Mouse (Mus musculus) Muller cell, postnatal 12 days (primary cell): Measurements from ENCODE around the gene Dlgap4.

Experiments used
- DNase-seq: peaks from one replicate; pipeline ENCODE4 v3.0.0-alpha.2; 2015; ENCODE audit errors: inconsistent ontology term

Dlgap4 gene

GRCm38 (mm10) chr2:156737976-156738375 is 124.5 kb downstream of the Dlgap4 start:
- DNase-seq, result no peak

- DNase-seq, result no peak
Measured at GRCm38 (mm10) chr2:156741265-156741664, 127.8 kb downstream of the Dlgap4 start.

- DNase-seq, result peak; percentile 52
Measured at GRCm38 (mm10) chr2:156741998-156742397, 128.5 kb downstream of the Dlgap4 start.

GRCm38 (mm10) chr2:156743248-156743647 is 129.7 kb downstream of the Dlgap4 start:
- DNase-seq, result no peak

GRCm38 (mm10) chr2:156744414-156744813 is 130.9 kb downstream of the Dlgap4 start:
- peak; percentile 65 for DNase-seq

GRCm38 (mm10) chr2:156747315-156747714 is 133.8 kb downstream of the Dlgap4 start:
- DNase-seq, result no peak

GRCm38 (mm10) chr2:156749687-156750086 is 136.2 kb downstream of the Dlgap4 start:
- no peak for DNase-seq

- no peak for DNase-seq
Measured at GRCm38 (mm10) chr2:156756937-156757336, 143.4 kb downstream of the Dlgap4 start.

- no peak for DNase-seq
Measured at GRCm38 (mm10) chr2:156760843-156761505, 147.5 kb downstream of the Dlgap4 start.

- no peak for DNase-seq
Measured at GRCm38 (mm10) chr2:156761521-156762278, 148.2 kb downstream of the Dlgap4 start.

GRCm38 (mm10) chr2:156762499-156762898 is 149.0 kb downstream of the Dlgap4 start:
- no peak for DNase-seq

- peak; percentile 52 for DNase-seq
Measured at GRCm38 (mm10) chr2:156763101-156763500, 149.6 kb downstream of the Dlgap4 start.

- DNase-seq, result no peak
Measured at GRCm38 (mm10) chr2:156764022-156764421, 150.5 kb downstream of the Dlgap4 start.

- DNase-seq, result no peak
Measured at GRCm38 (mm10) chr2:156764747-156765146, 151.2 kb downstream of the Dlgap4 start.

GRCm38 (mm10) chr2:156765593-156765992 is 152.1 kb downstream of the Dlgap4 start:
- no peak for DNase-seq

- DNase-seq, result no peak
Measured at GRCm38 (mm10) chr2:156766227-156767019, 152.9 kb downstream of the Dlgap4 start.

- no peak for DNase-seq
Measured at GRCm38 (mm10) chr2:156767108-156767507, 153.6 kb downstream of the Dlgap4 start.

GRCm38 (mm10) chr2:156769274-156769673 is 155.8 kb downstream of the Dlgap4 start:
- DNase-seq, result no peak

GRCm38 (mm10) chr2:156773470-156773869 is 160.0 kb downstream of the Dlgap4 start:
- no peak for DNase-seq

- no peak for DNase-seq
Measured at GRCm38 (mm10) chr2:156774035-156774737, 160.7 kb downstream of the Dlgap4 start.

- peak; percentile 98 for DNase-seq
Measured at GRCm38 (mm10) chr2:156774738-156775454, 161.4 kb downstream of the Dlgap4 start, which contains the start of gene Myl9. TSS of gene Myl9 (plus strand) at chr2:156775420.
